Mouse (Mus musculus): ENCODE results near the gene Slc5a4a.
A peak's percentile ranks its signal among the peaks of the same experiment; 100 is the strongest.

Slc5a4a gene

GRCm38 (mm10) chr10:76218240-76218639 lies 71.0 kb downstream of the Slc5a4a start:
- no peak for DNase-seq (ENCODE audit: low spot score)

GRCm38 (mm10) chr10:76225944-76226343 lies 78.7 kb downstream of the Slc5a4a start:
- DNase-seq (ENCODE audit: low spot score): no peak

GRCm38 (mm10) chr10:76229627-76230026 lies 82.4 kb downstream of the Slc5a4a start:
- no peak for DNase-seq (ENCODE audit: low spot score)

- DNase-seq (ENCODE audit: low spot score): peak; percentile 88
Measured at GRCm38 (mm10) chr10:76237341-76238225, 90.3 kb downstream of the Slc5a4a start, which contains the start of gene Prmt2. Prmt2 (minus strand) TSS chr10:76237865.

Data from testis, postnatal 14 days (tissue).